Mouse (Mus musculus): ENCODE data around the gene Taco1.

The Taco1 gene

DNA sequence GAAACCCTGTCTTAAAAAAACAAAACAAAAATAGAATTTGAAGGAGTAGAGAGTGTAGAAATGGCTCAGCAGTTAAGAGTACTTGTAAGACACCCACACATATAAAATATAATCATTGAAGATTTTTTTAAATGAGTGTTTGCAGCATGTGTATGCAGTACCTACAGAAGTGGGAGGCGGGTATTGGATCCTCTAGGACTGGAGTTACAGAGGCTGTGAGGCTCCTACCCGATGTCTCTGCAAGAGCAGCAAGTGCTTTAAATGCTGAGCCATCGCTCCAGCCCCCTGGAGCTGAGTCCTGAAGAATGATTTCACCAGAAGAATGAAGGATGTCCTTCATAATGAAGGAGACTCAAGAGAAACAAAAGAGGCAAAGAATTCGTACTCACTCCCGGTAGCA, 2.1 kb upstream of the Taco1 start:
- no peak for DNase-seq (ENCODE audit: low spot score)

DNA sequence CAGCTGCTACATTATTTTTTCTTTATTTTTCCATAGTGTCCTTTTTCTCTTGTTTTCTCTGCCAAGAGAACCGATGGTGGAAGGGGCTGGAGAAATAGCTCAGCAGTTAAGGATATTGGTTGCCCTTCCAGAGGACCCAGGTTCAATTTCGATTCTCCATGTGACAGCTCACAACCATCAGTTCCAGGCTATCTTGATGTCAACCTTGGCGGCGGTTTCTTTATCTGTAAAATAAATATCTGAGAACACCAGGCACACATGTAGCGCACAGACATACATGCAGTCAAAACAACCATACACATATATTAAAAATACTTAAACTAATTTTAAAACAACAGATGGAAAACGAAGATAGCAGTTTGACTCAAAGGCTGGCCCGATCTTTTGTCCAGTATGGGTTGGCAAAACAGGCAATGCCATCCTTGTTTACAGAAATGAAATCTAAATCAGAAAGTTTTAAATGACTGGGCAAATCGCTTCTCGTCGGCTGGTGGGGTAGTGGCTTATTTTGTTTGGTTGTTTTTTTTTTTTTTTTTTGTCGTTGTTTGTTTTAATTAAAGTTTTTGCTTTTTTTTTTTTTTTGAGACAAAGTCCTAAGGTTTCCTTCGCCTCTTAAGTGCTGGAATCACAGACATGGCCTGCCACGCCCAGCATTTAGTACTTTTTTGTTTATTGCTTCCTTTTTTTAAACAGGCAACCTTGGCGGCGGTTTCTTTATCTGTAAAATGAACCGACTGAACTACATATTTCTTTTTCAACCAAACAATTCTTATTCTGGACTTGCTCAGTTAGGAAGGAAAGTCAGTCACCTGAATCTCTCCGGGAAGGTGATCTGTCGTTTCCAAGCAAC, 563 bp upstream of the Taco1 start:
- DNase-seq (ENCODE audit: low spot score): no peak

DNA sequence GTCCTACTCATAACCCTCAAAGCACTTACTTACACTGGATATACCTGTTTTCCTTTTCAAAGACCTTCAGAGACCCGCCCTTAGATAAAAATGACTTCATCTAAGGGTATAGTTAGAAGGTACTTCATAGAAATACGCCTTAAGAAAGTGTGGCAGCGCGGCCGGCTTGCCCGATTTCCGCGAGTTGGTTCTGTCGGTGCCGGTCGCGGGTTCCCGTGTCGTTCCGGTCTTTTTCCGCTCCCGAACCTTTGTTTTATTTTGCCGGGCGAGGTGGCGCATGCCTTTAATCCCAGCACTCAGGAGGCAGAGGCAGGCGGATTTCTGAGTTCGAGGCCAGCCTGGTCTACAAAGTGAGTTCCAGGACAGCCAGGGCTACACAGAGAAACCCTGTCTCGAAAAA, 755 bp downstream of the Taco1 start:
- DNase-seq (ENCODE audit: low spot score): peak; percentile 20

- no peak for DNase-seq (ENCODE audit: low spot score)
Measured at GRCm38 (mm10) chr11:106073774-106074173, 7.9 kb downstream of the Taco1 start.

- peak; percentile 69 for DNase-seq (ENCODE audit: low spot score)
Measured at GRCm38 (mm10) chr11:106076321-106076720, 10.5 kb downstream of the Taco1 start.

DNA sequence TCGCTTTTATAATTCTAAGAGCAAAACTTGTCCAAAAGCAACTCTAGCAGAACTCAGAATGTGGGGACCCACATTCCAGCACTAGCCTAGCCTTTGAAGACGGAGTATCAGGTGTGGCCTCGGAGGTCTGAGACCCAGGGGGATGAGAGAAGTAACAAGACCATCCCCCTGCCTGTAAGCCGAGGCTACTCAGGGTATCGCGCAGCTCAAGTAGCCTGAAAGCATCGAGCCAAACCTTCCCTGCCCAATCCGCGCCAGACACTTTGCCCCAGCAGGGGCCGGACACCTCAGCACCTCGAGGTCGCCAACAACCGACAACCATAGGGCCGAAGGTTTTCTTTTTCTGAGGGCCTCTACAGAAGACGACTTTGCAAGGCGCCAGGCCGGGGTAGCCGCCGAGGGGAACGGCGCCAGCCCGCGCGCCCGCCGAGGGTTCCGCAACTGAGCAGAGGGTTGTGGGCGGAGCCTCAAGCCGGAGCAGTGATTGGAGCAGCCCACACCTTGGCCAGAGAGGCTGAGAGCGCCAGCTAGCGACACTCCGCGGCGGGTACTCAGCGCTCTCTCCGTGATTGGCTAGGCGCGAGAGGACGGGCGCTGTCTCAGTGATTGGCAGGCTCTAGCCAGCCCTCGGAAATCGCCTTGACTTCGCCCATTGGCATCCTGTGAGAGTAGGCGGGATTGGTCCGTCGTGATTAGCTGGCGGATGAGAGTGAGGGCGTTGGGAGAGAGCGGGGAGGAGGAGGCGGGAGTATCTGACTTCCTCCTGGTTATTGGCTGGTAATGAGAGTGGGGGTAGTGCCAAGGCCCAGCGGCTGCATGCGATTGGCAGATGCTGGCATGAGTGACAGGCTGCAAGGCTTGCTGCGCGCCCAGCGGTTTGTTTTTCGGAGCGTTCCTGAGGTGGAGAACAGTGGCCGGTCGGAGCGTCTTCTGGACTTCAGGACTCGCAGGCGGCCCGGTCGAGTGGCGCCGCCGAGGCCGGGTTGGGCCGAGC, 18.1 kb downstream of the Taco1 start, which contains the start of gene Map3k3:
Gene Map3k3 (plus strand): TSS at position 906 of the 994 bp plus-strand sequence.
- DNase-seq (ENCODE audit: low spot score): peak; percentile 99

DNA sequence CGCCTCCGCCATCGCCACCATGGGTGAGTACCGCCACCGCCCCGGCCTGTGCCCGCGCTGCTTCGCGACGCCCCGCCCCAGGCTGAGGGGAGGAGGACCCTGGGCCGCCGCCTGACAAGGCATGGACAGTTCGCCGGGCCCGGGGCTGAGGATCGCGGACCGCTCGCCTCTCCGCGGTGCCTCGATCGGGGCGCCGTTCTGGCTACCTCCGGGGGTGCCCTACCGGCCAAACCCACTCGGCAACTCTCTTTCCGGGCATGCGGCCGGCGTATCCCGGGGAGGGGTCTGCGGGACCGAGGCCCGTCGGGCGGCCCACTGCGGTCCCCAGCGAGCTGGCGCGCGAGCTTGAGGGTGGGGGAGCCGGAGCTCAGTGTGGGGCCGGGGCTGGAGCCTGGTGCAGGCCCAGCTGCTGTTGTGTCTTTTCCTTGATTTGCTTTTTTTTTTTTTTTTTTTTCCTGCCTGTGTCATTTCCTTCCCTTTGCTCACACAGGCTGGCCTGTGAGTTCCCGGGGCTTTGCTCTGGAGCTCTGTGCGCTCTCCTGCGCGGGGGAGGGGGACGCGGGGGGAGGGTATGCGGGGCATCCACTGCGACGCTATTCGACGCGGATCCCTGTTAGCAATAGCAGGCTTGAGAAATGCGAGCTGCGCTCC, 19.2 kb downstream of the Taco1 start:
- DNase-seq (ENCODE audit: low spot score): peak; percentile 81

DNA sequence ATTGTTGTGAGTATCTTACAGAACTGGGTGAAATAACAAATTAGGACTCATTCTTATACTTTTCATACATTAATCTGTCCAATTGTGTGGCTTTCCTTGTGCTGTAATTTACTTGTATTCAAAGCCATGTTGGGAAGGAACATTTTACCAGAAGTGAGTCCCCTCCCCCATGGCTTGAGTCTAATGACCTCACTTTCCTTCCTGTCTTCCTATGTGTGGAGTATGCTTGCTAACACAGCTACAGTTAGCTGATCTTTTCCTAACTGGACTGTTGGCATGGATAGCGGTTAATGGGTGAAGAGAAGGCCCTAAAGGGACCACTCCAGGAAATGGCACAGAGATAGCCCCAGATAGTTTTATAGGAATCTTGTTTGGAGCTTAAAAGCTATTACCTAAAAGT, 32.4 kb downstream of the Taco1 start:
- no peak for DNase-seq (ENCODE audit: low spot score)

- DNase-seq (ENCODE audit: low spot score): no peak
Measured at GRCm38 (mm10) chr11:106102866-106103265, 37.0 kb downstream of the Taco1 start.

DNA sequence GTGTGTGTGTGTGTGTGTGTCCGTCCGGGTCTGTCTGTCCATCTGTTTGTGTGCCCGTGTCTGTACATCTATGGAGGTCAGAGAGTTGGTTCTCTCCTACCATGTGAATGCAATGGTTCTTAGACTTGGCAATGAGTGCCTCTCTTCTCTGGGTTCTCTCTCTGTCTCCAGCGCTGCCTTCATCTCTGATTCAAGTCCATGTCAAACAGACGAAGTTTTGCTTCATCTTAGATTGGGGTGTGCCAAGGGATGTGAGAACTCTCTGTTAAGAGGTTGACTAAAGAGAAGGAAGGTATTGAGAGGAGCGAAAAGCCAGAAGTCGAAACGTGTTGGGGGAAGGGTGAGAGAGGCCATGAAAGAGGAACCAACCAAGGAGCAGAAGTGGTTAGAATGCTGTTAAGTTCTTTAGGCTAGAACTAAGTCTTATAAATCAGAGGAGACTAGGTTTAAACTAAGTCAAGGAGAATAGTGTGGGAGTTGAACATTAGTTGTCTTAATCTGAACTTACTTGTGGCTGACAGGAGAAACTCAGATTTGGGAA, 40.3 kb downstream of the Taco1 start:
- no peak for DNase-seq (ENCODE audit: low spot score)

GRCm38 (mm10) chr11:106111688-106112087, 45.8 kb downstream of the Taco1 start:
- no peak for DNase-seq (ENCODE audit: low spot score)

- no peak for DNase-seq (ENCODE audit: low spot score)
Measured at GRCm38 (mm10) chr11:106122221-106122620, 56.4 kb downstream of the Taco1 start.

- DNase-seq (ENCODE audit: low spot score): no peak
Measured at GRCm38 (mm10) chr11:106122736-106123135, 56.9 kb downstream of the Taco1 start.

Measured in ovary, postnatal 36 days (tissue).